Mouse (Mus musculus) forelimb bud, embryonic 11.5 days (tissue): Measurements from ENCODE around the gene Tunar.

Experiments used
- DNase-seq: peaks from one replicate; pipeline ENCODE4 v3.0.0-alpha.2; 2012; ENCODE audit warnings: low read depth, low spot score

Tunar gene

DNA sequence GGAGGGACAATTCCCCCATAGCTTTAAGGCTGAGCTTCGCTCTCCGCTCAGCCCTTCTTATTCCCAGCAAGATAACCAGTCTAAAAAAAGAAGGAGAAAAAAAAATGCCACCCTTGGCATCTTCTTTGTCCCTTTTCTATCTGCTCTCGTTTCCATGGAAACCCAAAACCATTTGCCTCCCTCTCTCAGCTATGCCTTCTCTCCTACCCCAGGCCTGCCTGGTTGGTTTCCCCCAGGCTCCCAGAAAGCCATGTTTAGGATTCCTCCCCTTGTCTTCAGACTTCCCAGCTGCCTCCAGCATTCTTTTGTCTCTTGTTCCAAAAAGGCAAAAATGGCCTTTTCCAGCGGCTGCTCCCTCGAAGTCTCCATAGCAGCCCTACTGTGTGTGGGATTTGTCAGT lies 70.1 kb downstream of the Tunar start:
- DNase-seq, result no peak

DNA sequence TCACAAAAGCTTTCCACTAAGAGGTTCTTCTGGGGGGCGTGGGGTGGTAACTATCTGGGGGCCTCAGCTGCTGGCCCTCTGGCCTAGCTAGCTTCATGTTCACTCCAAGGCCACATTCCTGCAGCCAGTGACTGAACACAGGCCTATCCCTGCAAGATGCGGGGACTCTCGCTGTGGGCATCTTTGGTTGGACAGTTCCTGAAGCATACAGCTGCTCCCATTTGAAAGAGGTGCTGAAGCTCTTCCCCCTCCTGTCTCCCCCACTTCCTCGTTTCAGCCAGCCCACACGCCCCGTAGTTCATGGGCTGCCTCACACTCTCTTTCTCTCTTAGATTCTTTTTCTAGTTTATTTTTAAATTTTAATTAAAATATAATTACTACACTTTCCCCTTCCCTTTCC lies 72.3 kb downstream of the Tunar start:
- DNase-seq, result no peak

DNA sequence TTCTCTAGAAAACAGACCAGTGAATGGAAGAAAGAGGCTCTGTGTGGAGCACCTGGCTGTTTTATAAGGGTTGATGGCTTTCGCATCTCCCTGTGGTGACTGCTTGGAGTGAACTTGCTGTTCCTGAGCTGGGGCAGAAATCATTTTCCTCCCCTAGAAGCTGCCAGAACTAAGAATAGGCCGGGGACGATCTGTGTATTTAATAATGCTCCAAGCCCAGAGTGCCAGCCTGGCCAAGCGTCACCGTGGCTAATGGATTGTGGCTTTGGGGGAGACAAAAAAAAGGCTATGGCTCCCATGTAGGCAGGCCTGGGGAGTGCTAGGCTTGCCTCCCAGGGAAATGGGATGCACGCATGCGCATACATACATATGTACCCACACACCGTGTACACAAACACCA lies 80.2 kb downstream of the Tunar start:
- DNase-seq, result no peak

DNA sequence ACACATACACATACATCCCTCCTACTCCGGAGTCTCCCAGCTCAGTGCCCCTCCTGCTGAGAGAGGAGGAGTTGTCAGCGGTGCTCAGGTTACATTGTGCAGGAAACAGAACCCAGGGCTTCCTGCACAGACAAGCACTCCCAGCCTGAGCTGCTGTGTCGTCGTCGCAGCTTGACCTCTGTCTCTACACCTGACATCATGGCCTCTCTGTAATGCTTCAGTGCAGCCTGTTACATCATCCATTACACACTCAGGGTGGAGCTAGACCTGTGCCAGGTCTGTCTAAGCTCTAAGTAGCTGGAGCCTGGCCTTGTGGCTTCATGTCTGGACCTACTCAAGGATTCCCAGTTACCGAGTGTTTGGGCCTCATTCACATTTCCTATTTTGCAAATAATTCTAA lies 86.8 kb downstream of the Tunar start:
- DNase-seq, result no peak

DNA sequence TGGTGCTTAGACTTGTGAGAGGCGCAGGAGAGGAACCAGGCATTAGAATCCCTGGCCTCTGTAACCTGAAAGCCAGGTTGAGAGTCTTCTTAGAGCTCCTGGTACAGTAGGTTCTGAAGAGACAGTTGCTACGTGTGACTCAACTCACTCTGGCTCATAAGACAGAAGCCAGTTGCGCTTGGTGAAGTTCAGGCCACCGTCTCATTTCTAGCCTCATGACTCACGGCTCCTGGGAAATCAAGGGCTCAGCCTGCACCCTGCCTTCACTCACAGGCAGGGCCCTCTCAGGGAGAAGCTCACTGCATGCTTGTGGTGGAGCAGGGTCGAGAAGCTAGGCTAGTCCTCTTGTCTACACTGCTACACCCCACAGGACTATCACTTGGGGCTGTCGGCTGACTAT lies 92.9 kb downstream of the Tunar start:
- no peak for DNase-seq

DNA sequence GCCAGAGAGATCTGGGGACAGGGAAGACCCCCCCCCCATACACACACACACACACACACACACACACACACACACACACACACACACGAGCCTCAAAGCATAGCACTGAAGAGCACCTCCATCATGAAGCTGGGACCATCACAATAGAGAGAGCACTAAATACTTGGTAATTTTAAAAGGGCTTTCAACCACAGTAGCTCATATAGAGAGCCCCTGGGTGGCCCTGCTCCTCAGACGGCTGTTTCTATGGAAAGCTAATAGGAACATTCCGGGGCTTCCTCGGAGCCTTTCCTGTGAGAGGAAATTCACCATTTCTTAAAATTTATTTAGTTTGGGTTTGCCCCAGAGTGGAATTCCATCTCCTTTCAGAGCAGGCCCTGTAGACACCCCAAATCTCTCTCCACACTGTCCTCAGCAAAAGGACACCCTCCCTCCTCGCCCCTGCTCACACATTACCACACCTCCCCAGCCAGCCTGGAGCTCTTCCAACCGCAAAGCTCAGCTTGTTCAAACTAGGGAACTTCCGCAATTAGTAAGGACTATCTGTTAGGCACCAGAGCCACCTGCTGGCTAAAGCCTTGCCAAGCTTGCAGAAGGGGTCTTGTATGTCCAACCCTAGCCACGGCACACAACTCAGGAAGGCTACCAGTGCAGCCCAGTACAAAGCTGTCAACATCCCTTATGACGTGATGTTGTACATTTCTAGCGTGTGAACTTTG lies 93.5 kb downstream of the Tunar start:
- DNase-seq, result peak; percentile 70

DNA sequence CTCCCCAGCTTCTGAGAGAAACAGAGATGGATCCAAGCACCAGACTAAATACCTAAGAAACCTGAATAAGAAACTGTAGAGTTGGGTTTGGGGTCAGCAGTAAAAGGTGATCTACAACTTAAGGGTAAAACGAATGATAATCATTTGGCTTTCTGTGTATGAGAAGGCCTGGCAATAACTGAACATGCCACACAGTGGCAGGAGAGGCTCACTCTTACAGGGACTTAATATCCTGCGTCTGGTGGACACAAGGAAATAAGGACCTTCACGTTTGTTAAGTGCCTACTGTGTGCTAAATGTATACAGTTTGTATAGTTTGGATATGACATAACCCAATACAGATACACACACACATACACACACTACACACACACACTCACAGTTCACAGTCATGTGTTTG lies 98.2 kb downstream of the Tunar start:
- no peak for DNase-seq

DNA sequence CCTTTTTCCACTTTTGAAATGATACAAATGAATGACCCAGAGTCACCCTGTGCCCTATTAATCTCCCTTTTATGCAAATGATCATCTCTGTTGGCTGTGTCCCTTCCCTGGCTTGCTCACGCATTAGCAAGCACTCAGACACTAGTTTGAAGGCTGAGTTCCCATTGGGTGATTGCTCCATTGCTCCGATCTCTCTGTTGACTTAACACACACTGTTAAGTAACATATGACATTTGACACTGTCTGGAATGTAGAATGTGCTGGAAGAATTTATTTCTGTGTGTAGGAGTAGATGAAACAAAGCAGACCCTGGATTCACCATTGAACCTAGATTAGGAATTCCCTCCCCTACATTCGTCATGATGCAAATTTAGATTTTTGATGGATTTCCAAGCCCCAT lies 99.1 kb downstream of the Tunar start:
- no peak for DNase-seq
